Mouse (Mus musculus): Measurements from ENCODE around the gene Sgsm2.

The Sgsm2 gene

DNA sequence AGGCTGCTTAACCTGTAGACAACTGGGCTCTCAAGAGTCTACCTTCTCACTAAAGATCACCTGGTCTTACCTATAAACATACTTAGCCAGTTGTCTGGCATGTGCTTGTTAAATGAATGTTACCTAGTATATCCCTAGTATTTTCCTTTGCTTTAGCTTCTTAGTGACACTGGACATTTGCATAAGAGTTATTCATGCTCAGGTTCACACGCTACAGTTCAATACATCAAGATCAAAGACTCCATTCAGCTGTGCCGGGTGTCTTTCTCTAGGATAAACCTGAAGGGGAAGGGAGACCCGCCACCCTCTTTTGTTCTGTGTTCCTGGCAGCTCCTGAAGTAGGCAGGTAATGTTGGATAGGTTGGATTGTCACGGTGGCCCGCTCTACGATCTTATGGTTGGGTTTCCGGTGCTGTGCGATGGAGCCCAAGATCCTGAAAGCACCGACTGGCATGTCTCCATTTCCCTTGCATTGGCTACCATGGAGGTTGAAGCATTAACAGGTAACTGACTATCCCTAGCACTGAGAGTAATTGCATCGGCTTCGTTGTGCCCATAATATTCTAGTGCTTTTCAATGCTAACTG, 67.8 kb downstream of the Sgsm2 start:
- in situ Hi-C loops (cut with MboI), result no loop called here

DNA sequence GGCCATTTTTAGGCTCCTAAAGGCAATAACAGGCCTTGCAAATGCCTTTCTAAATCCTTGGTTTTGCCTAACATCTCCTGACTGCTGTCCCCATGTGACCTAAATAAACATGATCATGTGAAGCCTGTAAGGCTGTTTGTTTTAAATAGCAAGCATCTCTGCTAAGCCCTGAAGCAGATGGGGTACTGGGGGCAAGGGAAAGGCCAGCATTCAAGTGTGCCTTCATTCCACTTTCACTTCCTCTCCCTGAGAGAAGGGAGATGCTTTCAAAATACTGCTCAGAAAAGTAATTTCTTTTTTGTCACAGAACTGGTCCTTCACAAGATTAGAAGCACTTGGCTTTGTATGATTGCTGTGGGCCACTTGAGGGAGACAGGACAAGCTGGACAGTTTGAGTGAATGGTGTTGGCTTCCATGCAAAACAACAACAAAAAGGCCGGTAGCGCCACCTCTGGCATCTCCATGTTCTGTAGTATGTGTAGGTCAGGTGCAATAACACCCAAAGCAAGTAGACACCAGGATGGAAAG, 68.4 kb downstream of the Sgsm2 start:
- in situ Hi-C loops (cut with MboI), result no loop called here

DNA sequence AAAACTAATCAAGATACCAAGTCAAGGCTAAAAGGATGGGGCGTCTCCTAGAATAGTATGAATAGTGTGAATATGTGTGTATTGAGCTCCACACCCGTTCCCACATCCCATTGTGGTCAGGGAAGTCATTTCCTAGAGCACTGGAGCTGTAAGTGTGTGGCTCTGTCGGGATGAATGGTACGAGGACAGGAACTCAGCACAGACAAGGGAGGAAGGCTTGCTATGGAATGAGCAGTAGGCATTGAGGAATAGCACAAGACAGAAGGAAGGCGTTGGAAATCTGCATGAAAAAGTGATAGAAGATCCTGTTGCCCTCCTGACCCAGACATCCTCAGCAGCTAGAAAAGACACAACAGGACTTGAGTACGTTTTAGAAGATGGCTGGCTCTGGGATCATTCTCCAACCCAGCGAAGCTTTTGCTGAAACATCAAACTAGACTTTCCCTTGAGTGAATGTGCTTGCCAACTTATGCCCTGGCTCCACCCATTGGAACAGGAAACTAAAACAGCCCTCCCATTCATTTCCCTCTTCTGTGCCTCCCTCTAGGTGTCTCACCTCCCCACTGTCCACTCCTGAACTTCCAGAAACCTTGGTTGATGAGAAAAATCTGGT, 69.0 kb downstream of the Sgsm2 start:
- in situ Hi-C loops (cut with MboI), result no loop called here

DNA sequence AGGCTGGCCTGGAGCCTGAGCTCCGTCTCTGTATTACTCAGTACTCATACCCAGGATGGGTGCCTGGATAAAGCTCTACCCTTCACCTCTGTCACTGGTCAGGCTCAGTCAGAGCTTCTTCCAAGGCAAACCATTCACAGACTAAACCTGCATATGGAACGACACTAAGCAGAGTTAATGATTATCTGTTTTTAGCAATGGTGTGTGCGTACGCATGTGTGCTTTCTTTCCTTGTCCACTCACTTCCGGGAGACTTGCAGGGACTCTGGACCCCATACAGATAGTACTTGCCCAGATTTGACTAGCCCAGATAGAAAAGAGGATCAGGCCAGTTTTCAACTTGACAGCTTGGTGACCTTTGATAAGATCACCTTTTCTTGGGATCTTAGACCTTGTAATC, 70.2 kb downstream of the Sgsm2 start:
- in situ Hi-C loops (cut with MboI), result no loop called here

DNA sequence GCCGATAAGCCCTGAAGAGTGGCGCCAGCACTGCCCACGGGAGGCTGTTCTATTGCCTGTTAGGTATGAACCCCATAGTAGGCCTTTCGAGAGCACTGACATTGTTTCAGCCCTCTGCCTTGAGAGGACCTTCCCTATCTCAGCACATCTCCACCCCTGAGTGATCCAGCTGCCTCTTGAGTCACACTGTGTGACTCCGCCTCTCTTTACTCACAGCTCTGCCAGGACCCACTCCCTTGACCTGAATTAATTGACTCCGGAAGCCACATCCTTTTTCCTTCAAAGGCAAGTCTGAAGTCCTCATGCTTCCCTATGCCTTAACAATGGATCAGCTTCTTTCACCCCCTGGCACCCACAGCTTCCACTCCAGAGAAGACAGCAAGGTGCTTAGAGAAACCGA, 70.7 kb downstream of the Sgsm2 start:
- in situ Hi-C loops (cut with MboI), result no loop called here

- in situ Hi-C loops (cut with MboI), result no loop called here
These were observed 74.0 kb downstream of the Sgsm2 start for GRCm38 (mm10) chr11:74822746-74823440.

GRCm38 (mm10) chr11:74821463-74821862, 75.4 kb downstream of the Sgsm2 start:
- in situ Hi-C loops (cut with MboI), result no loop called here

DNA sequence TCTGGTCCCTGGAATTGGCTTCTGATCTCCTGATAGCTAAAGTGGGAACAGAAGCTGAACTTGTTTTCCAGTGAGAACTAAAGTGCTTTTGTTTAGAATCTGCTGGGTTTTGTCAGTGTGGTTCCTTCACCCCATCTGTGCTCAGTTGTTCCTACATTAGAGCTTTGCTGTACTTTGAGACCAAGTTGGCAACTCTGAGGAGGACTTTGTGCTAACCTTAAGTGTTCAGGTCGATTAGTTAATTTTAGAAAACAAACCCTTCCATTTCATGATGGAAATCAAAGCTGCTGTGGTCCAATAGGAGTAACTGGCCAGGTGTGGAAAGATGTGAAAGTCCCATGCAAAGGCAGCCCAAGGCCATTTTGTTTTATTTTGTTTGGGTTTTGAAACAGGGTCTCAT, 75.9 kb downstream of the Sgsm2 start:
- in situ Hi-C loops (cut with MboI), result no loop called here

DNA sequence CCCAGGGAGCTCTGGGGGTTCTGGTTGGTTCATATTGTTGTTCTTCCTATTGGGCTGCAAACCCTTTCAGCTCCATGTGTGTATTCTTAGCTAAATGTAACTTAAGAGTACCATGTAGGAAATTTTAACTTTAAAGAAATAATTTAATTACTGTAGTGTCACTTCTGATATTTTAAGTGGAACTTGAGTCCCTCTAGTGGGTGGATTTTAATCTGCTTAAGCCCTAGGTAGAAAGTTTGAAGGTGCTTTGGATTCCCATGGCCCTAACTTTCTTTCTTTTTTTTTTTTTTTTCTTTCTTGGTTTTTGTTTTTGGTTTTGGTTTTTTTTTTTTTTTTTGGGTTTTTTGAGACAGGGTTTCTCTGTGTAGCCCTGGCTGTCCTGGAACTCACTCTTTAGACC, 81.1 kb downstream of the Sgsm2 start:
- in situ Hi-C loops (cut with MboI), result no loop called here

GRCm38 (mm10) chr11:74811538-74811937, 85.3 kb downstream of the Sgsm2 start:
- in situ Hi-C loops (cut with MboI), result loop anchor here (5.0 kb wide), 1 partner anchor 36 kb away; no protein-coding TSS in a partner anchor

DNA sequence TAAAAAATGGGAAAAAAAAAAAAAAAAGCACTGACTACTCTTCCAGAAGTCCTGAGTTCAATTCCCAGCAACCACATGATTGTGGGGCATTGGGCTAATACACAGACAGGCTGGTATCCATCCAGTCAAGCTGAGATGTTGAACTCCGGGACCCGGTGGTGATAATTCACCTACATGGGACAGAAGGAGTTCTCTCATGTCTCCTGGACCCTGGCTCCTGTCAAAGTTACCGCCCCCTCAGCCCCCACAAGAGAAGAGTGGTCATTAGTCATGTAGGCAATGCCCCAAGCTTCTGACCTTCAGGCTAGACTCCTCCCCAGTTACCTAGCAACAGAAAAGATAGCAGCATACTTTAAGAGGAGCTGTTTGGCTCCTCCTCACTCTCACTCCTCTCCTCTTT, 85.8 kb downstream of the Sgsm2 start:
- in situ Hi-C loops (cut with MboI), result loop anchor here (5.0 kb wide), 1 partner anchor 36 kb away; no protein-coding TSS in a partner anchor

GRCm38 (mm10) chr11:74810134-74810533, 86.7 kb downstream of the Sgsm2 start:
- in situ Hi-C loops (cut with MboI), result loop anchor here (5.0 kb wide), 1 partner anchor 37 kb away; no protein-coding TSS in a partner anchor

DNA sequence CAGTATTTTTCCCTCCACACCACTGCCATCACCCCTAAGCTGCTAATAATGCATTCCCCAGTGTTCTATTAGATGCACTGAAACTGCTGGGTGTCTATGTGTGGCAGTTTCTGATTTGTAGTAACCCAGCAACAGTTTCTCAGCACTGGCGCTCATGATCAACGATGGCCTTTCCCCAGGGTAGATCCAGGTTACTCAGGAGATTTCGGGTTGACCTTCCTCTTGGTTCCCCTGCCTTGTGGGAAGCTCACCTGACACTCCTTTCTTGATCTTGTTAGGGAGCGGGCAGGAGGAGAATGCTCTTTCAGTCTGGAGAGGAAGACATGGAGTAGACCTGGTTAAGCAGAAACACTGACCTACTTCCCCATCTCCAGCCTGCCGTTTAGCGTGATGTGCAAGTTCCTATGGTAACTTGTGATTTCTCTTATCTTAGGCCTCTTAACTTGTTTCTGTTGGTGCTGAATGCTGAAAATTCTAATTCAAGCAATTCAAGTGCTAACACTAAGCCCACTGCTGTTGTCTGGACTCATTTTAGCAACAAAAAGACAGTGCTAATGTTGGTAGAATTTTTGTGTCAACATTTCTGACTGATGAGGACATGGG, 88.5 kb downstream of the Sgsm2 start:
- in situ Hi-C loops (cut with MboI), result no loop called here

DNA sequence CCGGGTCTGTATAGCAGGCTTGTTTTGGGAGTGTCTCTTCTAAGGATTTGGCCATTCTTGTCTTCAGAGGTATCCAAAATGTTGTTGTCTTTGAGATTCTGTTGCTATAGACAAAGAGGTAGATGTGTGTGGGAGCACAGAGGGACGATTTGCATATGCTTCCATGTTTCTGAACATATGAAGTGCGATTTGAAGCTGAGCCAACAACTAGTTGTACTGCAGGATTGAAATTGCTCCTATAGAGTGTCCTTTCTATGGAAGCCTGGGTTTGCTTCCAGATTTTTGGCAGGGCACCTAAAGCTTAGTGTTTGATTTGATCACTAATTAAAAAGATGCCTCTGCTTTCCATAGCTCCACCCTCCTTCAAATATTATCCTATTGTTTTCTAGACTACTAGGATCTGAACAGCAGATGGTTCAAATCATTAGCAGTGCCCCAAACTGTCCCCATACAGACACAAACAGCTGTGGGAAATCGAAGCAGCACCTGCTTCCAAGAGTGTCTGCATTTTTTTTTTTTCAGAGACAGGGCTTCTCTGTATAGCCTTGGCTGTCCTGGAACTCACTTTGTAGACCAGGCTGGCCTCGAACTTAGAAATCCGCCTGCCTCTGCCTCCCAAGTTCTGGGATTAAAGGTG, 89.5 kb downstream of the Sgsm2 start:
- in situ Hi-C loops (cut with MboI), result no loop called here

- in situ Hi-C loops (cut with MboI), result no loop called here
These were observed 92.7 kb downstream of the Sgsm2 start for GRCm38 (mm10) chr11:74804081-74804627.

DNA sequence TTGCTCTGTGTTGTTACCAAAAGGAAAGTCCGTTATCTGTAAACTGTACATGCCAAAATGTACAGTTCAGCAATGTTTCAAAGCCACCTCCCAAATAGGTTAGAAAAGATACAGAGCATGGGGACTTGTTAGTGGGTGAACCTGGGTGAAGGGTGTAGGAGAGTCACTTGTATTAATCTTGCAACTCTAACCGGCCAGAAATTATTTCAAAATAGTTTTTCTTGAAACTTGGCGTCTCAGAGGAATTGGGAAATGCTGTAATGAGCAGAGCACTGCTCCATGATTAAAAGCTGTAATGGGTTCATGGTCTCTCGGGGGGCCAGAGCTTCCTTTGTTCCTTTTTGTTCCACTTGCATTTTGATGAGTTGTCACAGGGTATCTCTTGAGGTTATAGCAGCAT, 96.2 kb downstream of the Sgsm2 start:
- in situ Hi-C loops (cut with MboI), result no loop called here
